Mouse (Mus musculus) stomach, embryonic 14.5 days (tissue): ENCODE results near the gene Dexi. TPM values are rescaled to one million over a fixed set of nuclear protein-coding genes. Genes with fewer than 3 reads are reported as not detected.

Experiments
- ATAC-seq: fragments of 200-750 bp; cut with Nextera tagmentation; 2 replicates; pipeline ENCODE4 v1.8.0; 2017; ENCODE audit warnings: low read depth, moderate TSS enrichment; ENCODE audit not compliant: insufficient number of reproducible peaks, insufficient read depth, low FRiP score
- H3K27ac ChIP-seq: fragments of 300-500 bp; sonication (generic); 2 replicates; pipeline ENCODE4 v1.5.1; 2014; ENCODE audit warnings: mild to moderate bottlenecking, low read length, moderate library complexity, mixed read lengths
- H3K27me3 ChIP-seq: fragments of 300-500 bp; sonication (generic); 2 replicates; pipeline ENCODE4 v1.6.1; 2014; ENCODE audit warnings: low read length, control low read depth, mixed read lengths; ENCODE audit not compliant: control insufficient read depth, insufficient read depth
- H3K36me3 ChIP-seq: fragments of 300-500 bp; sonication (generic); 2 replicates; pipeline ENCODE4 v1.6.1; 2014; ENCODE audit warnings: mild to moderate bottlenecking, control low read depth, low read length, moderate library complexity, mixed read lengths; ENCODE audit not compliant: control insufficient read depth, insufficient read depth
- H3K4me1 ChIP-seq: fragments of 300-500 bp; sonication (generic); 2 replicates; pipeline ENCODE4 v1.6.1; 2014; ENCODE audit warnings: low read length, control low read depth, mixed read lengths; ENCODE audit not compliant: control insufficient read depth, insufficient read depth
- H3K4me2 ChIP-seq: fragments of 300-500 bp; sonication (generic); replicated peaks from 2 replicates; pipeline ENCODE4 v1.6.1; 2014; ENCODE audit warnings: low read depth, low read length, control low read depth
- H3K4me3 ChIP-seq: fragments of 300-500 bp; sonication (generic); 2 replicates; pipeline ENCODE4 v1.5.1; 2014; ENCODE audit warnings: low read depth, low read length, control low read depth
- H3K9ac ChIP-seq: fragments of 300-500 bp; sonication (generic); replicated peaks from 2 replicates; pipeline ENCODE4 v1.6.1; 2014; ENCODE audit warnings: low read depth, mild to moderate bottlenecking, control low read depth, low read length, moderate library complexity, mixed read lengths
- H3K9me3 ChIP-seq: fragments of 300-500 bp; sonication (generic); 2 replicates; pipeline ENCODE4 v1.6.1; 2016; ENCODE audit warnings: low read depth, low read length, control low read depth; ENCODE audit not compliant: control insufficient read depth
- WGBS: fragments of 180-500 bp; shearing (Covaris S2); extraction: QIAGEN DNeasy Blood & Tissue Kit; methylation state at CpG from one replicate; pipeline ENCODE4 v1.1.7; 2014; 5-methylcytosine and 5-hydroxymethylcytosine counted together
- polyA plus RNA-seq: library from polyadenylated mRNA; unstranded; fragments of >200 nt; fragmentation: Nextera tagmentation; extraction: Ambion mirVana; gene quantifications from 2 replicates; pipeline ENCODE4 v1.2.1, GENCODE M21; 2014

Gene Dexi
- polyA plus RNA-seq, 1 experiment from 2014 or later = 25.9 TPM

- H3K4me1 ChIP-seq = peaks cover 19% of the 10 kb centered on the region
- H3K9ac ChIP-seq = no peak overlapping the region
- no peaks in the 10 kb centered on the region; the same call in 1 of the 2 replicates for H3K36me3 ChIP-seq
- H3K27me3 ChIP-seq = no peaks in the 10 kb centered on the region
- H3K4me2 ChIP-seq = no peak overlapping the region
- 83% methylated on average over 5 of the region's 5 CpGs for WGBS
- no peaks in the 10 kb centered on the region for H3K9me3 ChIP-seq
- no peak overlapping the region for H3K4me3 ChIP-seq
- no peak overlapping the region for H3K27ac ChIP-seq
- ATAC-seq = no peak
Measured at GRCm38 (mm10) chr16:10536323-10536722, 6.5 kb downstream of the Dexi start.

GRCm38 (mm10) chr16:10534567-10534966, 8.3 kb downstream of the Dexi start:
- ATAC-seq = no peak
- H3K9ac ChIP-seq = no peak overlapping the region
- H3K27ac ChIP-seq = no peak overlapping the region
- no peaks in the 10 kb centered on the region for H3K27me3 ChIP-seq
- H3K9me3 ChIP-seq = no peaks in the 10 kb centered on the region
- H3K4me2 ChIP-seq = no peak overlapping the region
- H3K4me1 ChIP-seq = 0 out of 2 replicates have a peak, but pooled peaks cover 2% of the 10 kb centered on the region
- WGBS = 78% methylated on average over 7 of the region's 7 CpGs
- H3K36me3 ChIP-seq = peaks cover 3% of the 10 kb centered on the region; the same call in 1 of the 2 replicates
- no peak overlapping the region for H3K4me3 ChIP-seq

DNA sequence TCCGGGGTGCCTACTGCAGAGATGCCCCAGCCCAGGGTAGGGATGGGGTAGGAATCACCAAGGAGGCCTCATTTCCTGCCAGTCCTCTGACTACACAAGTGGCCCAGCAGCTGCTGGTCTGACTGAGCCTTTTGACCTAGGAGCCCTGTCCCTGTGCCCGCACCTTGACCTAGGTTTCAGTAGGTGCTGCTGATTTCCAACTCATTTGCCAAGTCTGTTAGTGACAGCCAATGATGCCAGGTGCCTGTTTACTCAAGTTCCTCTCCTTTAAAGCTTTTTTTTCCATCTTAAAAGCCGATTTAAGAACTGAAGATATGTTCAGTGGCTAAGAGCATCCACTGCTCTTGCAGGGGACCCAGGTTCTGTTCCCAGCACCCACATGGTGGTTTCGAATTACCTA, 9.1 kb downstream of the Dexi start:
- Histone ChIP-seq H3K9me3 (no peaks in the 10 kb centered on the region), H3K9ac (no peak overlapping the region), H3K27ac (no peak overlapping the region), H3K27me3 (no peaks in the 10 kb centered on the region), H3K36me3 (peaks cover 3% of the 10 kb centered on the region; the same call in 1 of the 2 replicates), H3K4me3 (no peak overlapping the region), H3K4me2 (no peak overlapping the region), H3K4me1 (no peaks in the 10 kb centered on the region)
- no peak for ATAC-seq
- WGBS = 92% methylated on average over 4 of the region's 4 CpGs

DNA sequence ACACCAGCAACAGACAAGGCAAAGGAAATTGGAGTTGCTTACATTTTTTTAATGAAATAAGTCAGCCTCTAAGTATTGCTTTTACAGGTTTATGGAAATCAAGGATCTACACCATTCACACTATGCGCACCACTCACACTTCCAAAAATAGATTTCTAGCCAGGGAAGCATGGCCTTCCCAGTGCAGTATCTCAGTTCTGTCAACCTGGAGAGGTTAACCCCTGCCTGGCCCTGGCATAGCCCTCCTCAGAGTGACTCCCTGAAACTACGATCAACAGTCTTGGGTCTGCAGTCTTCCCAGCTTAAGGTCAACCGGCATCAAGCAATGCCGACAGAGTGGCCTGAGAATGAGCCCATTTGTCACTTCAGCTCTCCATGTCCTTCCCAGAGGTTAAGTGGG, 12.7 kb downstream of the Dexi start:
- Histone ChIP-seq H3K4me1 (no peaks in the 10 kb centered on the region), H3K27ac (no peak overlapping the region), H3K9ac (no peak overlapping the region), H3K9me3 (no peaks in the 10 kb centered on the region), H3K4me2 (no peak overlapping the region), H3K36me3 (peaks cover 3% of the 10 kb centered on the region; the same call in 1 of the 2 replicates), H3K27me3 (no peaks in the 10 kb centered on the region), H3K4me3 (no peak overlapping the region)
- ATAC-seq = no peak
- WGBS = 77% methylated on average over 4 of the region's 4 CpGs

- no peaks in the 10 kb centered on the region for H3K27me3 ChIP-seq
- 88% methylated on average over 3 of the region's 3 CpGs for WGBS
- H3K9me3 ChIP-seq = no peaks in the 10 kb centered on the region
- no peaks in the 10 kb centered on the region for H3K4me1 ChIP-seq
- no peak overlapping the region for H3K9ac ChIP-seq
- no peak for ATAC-seq
- H3K36me3 ChIP-seq = peaks cover 3% of the 10 kb centered on the region; the same call in 1 of the 2 replicates
- no peak overlapping the region for H3K4me2 ChIP-seq
- no peak overlapping the region for H3K27ac ChIP-seq
- H3K4me3 ChIP-seq = no peak overlapping the region
Measured at GRCm38 (mm10) chr16:10528382-10528781, 14.5 kb downstream of the Dexi start.

DNA sequence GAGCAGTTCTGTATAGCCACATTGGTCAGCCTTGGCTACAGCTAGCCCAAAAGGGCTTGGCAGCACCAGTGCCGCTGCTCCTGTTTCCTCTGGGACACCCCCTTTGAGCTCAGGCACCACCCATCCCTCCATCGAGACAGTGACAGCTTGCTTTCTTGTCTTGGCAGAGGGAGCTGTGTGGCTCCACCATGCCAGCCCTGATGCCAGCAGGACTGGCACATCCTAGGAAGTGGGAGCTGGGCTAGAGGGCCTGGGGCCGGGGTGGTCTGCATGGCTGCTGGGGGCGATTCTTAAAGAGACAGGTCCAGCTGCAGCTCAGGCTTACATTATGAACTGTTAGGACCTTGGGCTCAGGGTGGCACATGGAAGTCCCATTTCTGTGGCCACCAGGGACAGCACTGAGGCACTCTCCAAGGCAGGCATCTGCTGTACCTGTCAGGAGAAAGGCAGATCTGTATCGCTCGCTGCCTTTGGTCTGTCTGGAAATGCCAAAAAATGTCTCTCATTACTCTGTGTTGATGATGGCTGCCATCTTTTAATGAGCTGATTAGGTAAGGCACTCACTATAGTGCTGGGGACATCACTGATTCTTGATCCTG, 15.7 kb downstream of the Dexi start:
- 82% methylated on average over 6 of the region's 6 CpGs for WGBS
- no peak for ATAC-seq
- Histone ChIP-seq H3K36me3 (peaks cover 3% of the 10 kb centered on the region; the same call in 1 of the 2 replicates), H3K27ac (no peak overlapping the region), H3K4me1 (no peaks in the 10 kb centered on the region), H3K27me3 (no peaks in the 10 kb centered on the region), H3K4me3 (no peak overlapping the region), H3K9ac (no peak overlapping the region), H3K4me2 (no peak overlapping the region), H3K9me3 (no peaks in the 10 kb centered on the region)

DNA sequence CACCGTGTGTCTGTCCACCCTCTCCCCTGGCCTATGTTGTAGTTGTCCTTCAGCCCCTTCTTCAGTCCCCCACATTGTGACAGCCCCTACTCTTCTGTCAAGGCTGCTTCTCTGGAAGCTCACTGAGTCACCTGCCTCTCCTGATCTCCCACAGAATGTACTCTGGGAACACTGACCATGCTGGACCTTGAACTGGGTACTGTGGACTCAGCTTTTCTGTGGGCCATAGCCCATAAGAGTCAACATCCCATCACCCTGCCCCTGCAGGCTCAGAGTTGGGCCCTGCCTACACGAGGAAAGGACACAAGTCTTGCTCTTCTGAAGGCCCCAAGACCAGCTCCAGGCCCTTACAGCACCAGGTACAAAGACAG, 17.3 kb downstream of the Dexi start:
- no peak overlapping the region for H3K4me3 ChIP-seq
- ATAC-seq = no peak
- no peak overlapping the region for H3K4me2 ChIP-seq
- no peaks in the 10 kb centered on the region for H3K9me3 ChIP-seq
- WGBS = 53% methylated on average over 2 of the region's 2 CpGs
- no peak overlapping the region for H3K27ac ChIP-seq
- H3K27me3 ChIP-seq = no peaks in the 10 kb centered on the region
- H3K9ac ChIP-seq = no peak overlapping the region
- H3K36me3 ChIP-seq = peaks cover 3% of the 10 kb centered on the region; the same call in 1 of the 2 replicates
- no peaks in the 10 kb centered on the region for H3K4me1 ChIP-seq

DNA sequence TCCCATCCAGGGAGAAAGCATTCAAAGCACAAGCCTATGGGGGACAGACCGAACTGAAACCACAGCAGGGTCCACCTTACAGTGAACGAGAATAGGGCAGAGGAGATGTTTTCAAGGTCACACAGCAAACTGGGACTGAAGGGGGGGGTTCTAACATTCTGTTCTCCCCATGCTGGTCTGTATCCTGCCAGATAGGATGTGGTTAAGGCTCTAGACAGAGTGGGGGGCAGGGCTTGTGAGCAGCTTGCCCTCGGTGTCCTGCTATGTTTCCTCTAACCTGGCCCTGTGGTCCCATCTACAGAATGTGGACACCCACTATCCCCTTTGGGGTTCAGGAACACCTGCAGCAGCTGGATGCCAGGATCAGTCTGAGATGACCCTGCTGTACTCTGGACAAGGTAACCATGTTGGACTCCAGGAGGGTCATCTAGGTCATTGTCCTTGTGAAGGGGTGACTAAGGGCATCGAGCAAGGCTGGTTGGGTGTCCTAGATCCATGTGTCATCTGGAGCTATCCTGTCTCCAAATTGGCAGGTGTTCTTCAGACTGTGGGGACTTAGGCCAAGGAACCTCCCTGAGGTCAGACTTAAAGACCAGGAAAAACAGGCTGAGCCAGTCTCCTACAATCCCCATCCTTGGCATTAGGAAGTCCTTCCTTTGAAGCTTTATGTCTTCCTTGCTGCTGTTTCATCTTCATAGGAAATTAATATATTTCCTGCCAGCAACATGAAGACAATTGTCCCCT, 17.8 kb downstream of the Dexi start:
- Histone ChIP-seq H3K9ac (no peak overlapping the region), H3K36me3 (peaks cover under 1% of the 10 kb centered on the region; the same call in 1 of the 2 replicates)
- WGBS = 83% methylated on average over 4 of the region's 4 CpGs

More for the DNA sequence above, 17.8 kb downstream of the Dexi start:
- H3K4me3 ChIP-seq = no peak overlapping the region
- no peak for ATAC-seq
- no peak overlapping the region for H3K4me2 ChIP-seq
- no peaks in the 10 kb centered on the region for H3K27me3 ChIP-seq
- no peaks in the 10 kb centered on the region for H3K4me1 ChIP-seq
- no peaks in the 10 kb centered on the region for H3K9me3 ChIP-seq
- no peak overlapping the region for H3K27ac ChIP-seq
